Mouse (Mus musculus): ENCODE measurements around the gene Spred1. TPM values are rescaled to one million over a fixed set of nuclear protein-coding genes. Genes with fewer than 3 reads are reported as not detected.

Spred1 gene
- polyA plus RNA-seq, 1 experiment, result 53.5 TPM

GRCm38 (mm10) chr2:117195578-117195977 is 74.4 kb downstream of the Spred1 start:
- Histone ChIP-seq H3K4me3 (ENCODE audit: insufficient read depth, low read length) (no peak overlapping the region), H3K4me1 (ENCODE audit: control insufficient read depth, insufficient read depth, low read length) (no peaks in the 10 kb centered on the region), H3K27ac (ENCODE audit: insufficient read depth, low read length) (no peak overlapping the region)
- TF ChIP-seq CTCF (IDR thresholded peaks at IDR 0.05; ENCODE audit: extremely low read depth, insufficient read depth, low read length) (no peak), POLR2A (IDR thresholded peaks at IDR 0.05; ENCODE audit: extremely low read depth, insufficient read depth, low read length) (no peak)

- TF ChIP-seq POLR2A (IDR thresholded peaks at IDR 0.05; ENCODE audit: extremely low read depth, insufficient read depth, low read length), result no peak
- no peak for TF ChIP-seq CTCF (IDR thresholded peaks at IDR 0.05; ENCODE audit: extremely low read depth, insufficient read depth, low read length)
- peaks cover 2% of the 10 kb centered on the region; the same call in 1 of the 2 replicates for H3K4me1 ChIP-seq (ENCODE audit: control insufficient read depth, insufficient read depth, low read length)
- no peak overlapping the region for H3K27ac ChIP-seq (ENCODE audit: insufficient read depth, low read length)
- no peak overlapping the region for H3K4me3 ChIP-seq (ENCODE audit: insufficient read depth, low read length)
These were observed 79.7 kb downstream of the Spred1 start for GRCm38 (mm10) chr2:117200869-117201338.

GRCm38 (mm10) chr2:117203350-117203749 is 82.2 kb downstream of the Spred1 start:
- H3K4me3 ChIP-seq (ENCODE audit: insufficient read depth, low read length), result no peak overlapping the region
- 0 out of 2 replicates have a peak overlapping the region, but pooled peaks have one; percentile 43 for H3K27ac ChIP-seq (ENCODE audit: insufficient read depth, low read length)
- TF ChIP-seq CTCF (IDR thresholded peaks at IDR 0.05; ENCODE audit: extremely low read depth, insufficient read depth, low read length) (no peak), POLR2A (IDR thresholded peaks at IDR 0.05; ENCODE audit: extremely low read depth, insufficient read depth, low read length) (no peak)
- peaks cover 2% of the 10 kb centered on the region; the same call in 1 of the 2 replicates for H3K4me1 ChIP-seq (ENCODE audit: control insufficient read depth, insufficient read depth, low read length)

GRCm38 (mm10) chr2:117204534-117204933 is 83.4 kb downstream of the Spred1 start:
- TF ChIP-seq POLR2A (IDR thresholded peaks at IDR 0.05; ENCODE audit: extremely low read depth, insufficient read depth, low read length), result no peak
- no peak for TF ChIP-seq CTCF (IDR thresholded peaks at IDR 0.05; ENCODE audit: extremely low read depth, insufficient read depth, low read length)

GRCm38 (mm10) chr2:117205066-117205465 is 83.9 kb downstream of the Spred1 start:
- H3K4me1 ChIP-seq (ENCODE audit: control insufficient read depth, insufficient read depth, low read length), result peaks cover 2% of the 10 kb centered on the region; the same call in 1 of the 2 replicates
- H3K27ac ChIP-seq (ENCODE audit: insufficient read depth, low read length), result no peak overlapping the region
- no peak overlapping the region for H3K4me3 ChIP-seq (ENCODE audit: insufficient read depth, low read length)
- TF ChIP-seq POLR2A (IDR thresholded peaks at IDR 0.05; ENCODE audit: extremely low read depth, insufficient read depth, low read length), result no peak
- no peak for TF ChIP-seq CTCF (IDR thresholded peaks at IDR 0.05; ENCODE audit: extremely low read depth, insufficient read depth, low read length)

More at GRCm38 (mm10) chr2:117204534-117204933, 83.4 kb downstream of the Spred1 start:
- H3K4me3 ChIP-seq (ENCODE audit: insufficient read depth, low read length), result no peak overlapping the region
- peaks cover 2% of the 10 kb centered on the region; the same call in 1 of the 2 replicates for H3K4me1 ChIP-seq (ENCODE audit: control insufficient read depth, insufficient read depth, low read length)
- H3K27ac ChIP-seq (ENCODE audit: insufficient read depth, low read length), result no peak overlapping the region

- H3K27ac ChIP-seq (ENCODE audit: insufficient read depth, low read length), result no peak overlapping the region
- H3K4me3 ChIP-seq (ENCODE audit: insufficient read depth, low read length), result no peak overlapping the region
- no peak for TF ChIP-seq POLR2A (IDR thresholded peaks at IDR 0.05; ENCODE audit: extremely low read depth, insufficient read depth, low read length)
- no peaks in the 10 kb centered on the region for H3K4me1 ChIP-seq (ENCODE audit: control insufficient read depth, insufficient read depth, low read length)
These were observed 89.4 kb downstream of the Spred1 start for GRCm38 (mm10) chr2:117210416-117211085.

- no peak overlapping the region for H3K4me3 ChIP-seq (ENCODE audit: insufficient read depth, low read length)
- TF ChIP-seq CTCF (IDR thresholded peaks at IDR 0.05; ENCODE audit: extremely low read depth, insufficient read depth, low read length) (peak; percentile 21; the same call in 1 of the 2 replicates), POLR2A (IDR thresholded peaks at IDR 0.05; ENCODE audit: extremely low read depth, insufficient read depth, low read length) (no peak)
- H3K27ac ChIP-seq (ENCODE audit: insufficient read depth, low read length), result no peak overlapping the region
- H3K4me1 ChIP-seq (ENCODE audit: control insufficient read depth, insufficient read depth, low read length), result no peaks in the 10 kb centered on the region; the same call in 1 of the 2 replicates
These were observed 95.0 kb downstream of the Spred1 start for GRCm38 (mm10) chr2:117216152-117216551.

GRCm38 (mm10) chr2:117217695-117218216 is 96.6 kb downstream of the Spred1 start:
- Histone ChIP-seq H3K4me3 (ENCODE audit: insufficient read depth, low read length) (no peak overlapping the region), H3K4me1 (ENCODE audit: control insufficient read depth, insufficient read depth, low read length) (no peaks in the 10 kb centered on the region; the same call in 1 of the 2 replicates), H3K27ac (ENCODE audit: insufficient read depth, low read length) (no peak overlapping the region)
- TF ChIP-seq CTCF (IDR thresholded peaks at IDR 0.05; ENCODE audit: extremely low read depth, insufficient read depth, low read length) (no peak), POLR2A (IDR thresholded peaks at IDR 0.05; ENCODE audit: extremely low read depth, insufficient read depth, low read length) (no peak)

- Histone ChIP-seq H3K4me1 (ENCODE audit: control insufficient read depth, insufficient read depth, low read length) (no peaks in the 10 kb centered on the region; the same call in 1 of the 2 replicates), H3K27ac (ENCODE audit: insufficient read depth, low read length) (no peak overlapping the region), H3K4me3 (ENCODE audit: insufficient read depth, low read length) (no peak overlapping the region)
- no peak for TF ChIP-seq CTCF (IDR thresholded peaks at IDR 0.05; ENCODE audit: extremely low read depth, insufficient read depth, low read length)
- no peak for TF ChIP-seq POLR2A (IDR thresholded peaks at IDR 0.05; ENCODE audit: extremely low read depth, insufficient read depth, low read length)
These were observed 98.4 kb downstream of the Spred1 start for GRCm38 (mm10) chr2:117219536-117219935.

- Histone ChIP-seq H3K27ac (ENCODE audit: insufficient read depth, low read length) (no peak overlapping the region), H3K4me3 (ENCODE audit: insufficient read depth, low read length) (no peak overlapping the region), H3K4me1 (ENCODE audit: control insufficient read depth, insufficient read depth, low read length) (no peaks in the 10 kb centered on the region; the same call in 1 of the 2 replicates)
- TF ChIP-seq POLR2A (IDR thresholded peaks at IDR 0.05; ENCODE audit: extremely low read depth, insufficient read depth, low read length) (no peak), CTCF (IDR thresholded peaks at IDR 0.05; ENCODE audit: extremely low read depth, insufficient read depth, low read length) (no peak)
These were observed 101.5 kb downstream of the Spred1 start for GRCm38 (mm10) chr2:117222651-117223050.
